Mouse (Mus musculus) lung, postnatal 0 days (tissue): ENCODE results near the gene Ushbp1. TPM values are rescaled to one million over a fixed set of nuclear protein-coding genes. Genes with fewer than 3 reads are reported as not detected.

Experiments
- ATAC-seq: fragments of 200-750 bp; cut with Nextera tagmentation; 2 replicates; pipeline ENCODE4 v1.8.0; 2017; ENCODE audit warnings: moderate library complexity
- DNase-seq: peaks from one replicate; pipeline ENCODE4 v3.0.0-alpha.2; 2016; ENCODE audit warnings: low spot score
- H3K27ac ChIP-seq: fragments of 300-500 bp; sonication (generic); 2 replicates; pipeline ENCODE4 v1.5.1; 2014; ENCODE audit warnings: antibody characterized with exemption, mild to moderate bottlenecking, low read length, mixed read lengths
- H3K27me3 ChIP-seq: fragments of 300-500 bp; sonication (generic); replicated peaks from 2 replicates; pipeline ENCODE4 v1.6.1; 2014; ENCODE audit warnings: low read length, mixed read lengths; ENCODE audit not compliant: insufficient read depth
- H3K36me3 ChIP-seq: fragments of 300-500 bp; sonication (generic); 2 replicates; pipeline ENCODE4 v1.6.1; 2014; ENCODE audit warnings: low read length, mixed read lengths; ENCODE audit not compliant: insufficient read depth
- H3K4me1 ChIP-seq: fragments of 300-500 bp; sonication (generic); 2 replicates; pipeline ENCODE4 v1.6.1; 2014; ENCODE audit warnings: antibody characterized with exemption, low read depth, low read length, mixed read lengths; ENCODE audit not compliant: insufficient read depth
- H3K4me2 ChIP-seq: fragments of 300-500 bp; sonication (generic); replicated peaks from 2 replicates; pipeline ENCODE4 v1.6.1; 2014; ENCODE audit warnings: low read depth, mild to moderate bottlenecking, low read length, moderate library complexity, mixed read lengths
- H3K4me3 ChIP-seq: fragments of 300-500 bp; sonication (generic); 2 replicates; pipeline ENCODE4 v1.5.1; 2014; ENCODE audit warnings: low read depth, low read length
- H3K9ac ChIP-seq: fragments of 300-500 bp; sonication (generic); replicated peaks from 2 replicates; pipeline ENCODE4 v1.6.1; 2014; ENCODE audit warnings: low read depth, mild to moderate bottlenecking
- H3K9me3 ChIP-seq: fragments of 300-500 bp; sonication (generic); 2 replicates; pipeline ENCODE4 v1.6.1; 2016; ENCODE audit warnings: low read length, mixed read lengths
- CTCF ChIP-seq: IDR thresholded peaks from 2 replicates; pipeline ENCODE4 v1.5.1; 2016; ENCODE audit warnings: antibody characterized with exemption, mild to moderate bottlenecking
- EP300 ChIP-seq: IDR thresholded peaks from 2 replicates; pipeline ENCODE4 v1.6.1; 2016; ENCODE audit warnings: antibody characterized with exemption, mild to moderate bottlenecking, control low read depth
- WGBS: fragments of 180-500 bp; shearing (Covaris S2); extraction: QIAGEN DNeasy Blood & Tissue Kit; methylation state at CpG from one replicate; pipeline ENCODE4 v1.1.7; 2014; 5-methylcytosine and 5-hydroxymethylcytosine counted together
- polyA plus RNA-seq: library from polyadenylated mRNA; unstranded; fragments of >200 nt; fragmentation: Nextera tagmentation; extraction: Ambion mirVana; gene quantifications from 2 replicates; pipeline ENCODE4 v1.2.1, GENCODE M21; 2015

The Ushbp1 gene
- polyA plus RNA-seq, 1 experiment from 2014 or later = 29.5 TPM

GRCm38 (mm10) chr8:71411535-71412273, 16.1 kb upstream of the Ushbp1 start:
- H3K36me3 ChIP-seq = no peaks in the 10 kb centered on the region
- H3K4me3 ChIP-seq = no peak overlapping the region
- no peaks in the 10 kb centered on the region for H3K9me3 ChIP-seq
- H3K9ac ChIP-seq = no peak overlapping the region
- no peak overlapping the region for H3K4me2 ChIP-seq
- 41% methylated on average over 11 of the region's 11 CpGs for WGBS
- ATAC-seq = no peak
- H3K4me1 ChIP-seq = peaks cover 4% of the 10 kb centered on the region; the same call in 1 of the 2 replicates
- no peaks in the 10 kb centered on the region for H3K27me3 ChIP-seq
- no peak for DNase-seq
- TF ChIP-seq EP300 (no peak), CTCF (no peak)
- no peak overlapping the region for H3K27ac ChIP-seq

GRCm38 (mm10) chr8:71408231-71408630, 12.6 kb upstream of the Ushbp1 start:
- no peak for ATAC-seq
- Histone ChIP-seq H3K9ac (no peak overlapping the region), H3K4me1 (peaks cover 15% of the 10 kb centered on the region; the same call in 1 of the 2 replicates), H3K27ac (no peak overlapping the region), H3K36me3 (no peaks in the 10 kb centered on the region), H3K4me3 (no peak overlapping the region), H3K27me3 (no peaks in the 10 kb centered on the region), H3K9me3 (no peaks in the 10 kb centered on the region), H3K4me2 (no peak overlapping the region)
- no peak for DNase-seq
- TF ChIP-seq CTCF (no peak), EP300 (no peak)
- 93% methylated on average over 4 of the region's 4 CpGs for WGBS

GRCm38 (mm10) chr8:71407441-71407840, 11.8 kb upstream of the Ushbp1 start:
- no peak for TF ChIP-seq CTCF
- TF ChIP-seq EP300 = no peak
- Histone ChIP-seq H3K9ac (no peak overlapping the region), H3K27ac (no peak overlapping the region), H3K27me3 (no peaks in the 10 kb centered on the region), H3K9me3 (no peaks in the 10 kb centered on the region), H3K4me2 (no peak overlapping the region), H3K4me1 (peaks cover 15% of the 10 kb centered on the region; the same call in 1 of the 2 replicates), H3K4me3 (no peak overlapping the region), H3K36me3 (no peaks in the 10 kb centered on the region)
- no peak for DNase-seq
- no peak for ATAC-seq
- 86% methylated on average over 14 of the region's 14 CpGs for WGBS

GRCm38 (mm10) chr8:71406099-71407015, 10.8 kb upstream of the Ushbp1 start:
- no peak overlapping the region for H3K9ac ChIP-seq
- no peaks in the 10 kb centered on the region for H3K9me3 ChIP-seq
- H3K36me3 ChIP-seq = no peaks in the 10 kb centered on the region
- ATAC-seq (peak; percentile 79), DNase-seq (peak; percentile 70)
- WGBS = under 1% methylated on average over 55 of the region's 55 CpGs
- peak overlapping the region; percentile 41 for H3K4me3 ChIP-seq
- no peak overlapping the region for H3K27ac ChIP-seq
- H3K4me1 ChIP-seq = peaks cover 15% of the 10 kb centered on the region; the same call in 1 of the 2 replicates
- H3K27me3 ChIP-seq = no peaks in the 10 kb centered on the region
- peak overlapping the region; percentile 81 for H3K4me2 ChIP-seq
- TF ChIP-seq EP300 (no peak), CTCF (peak; percentile 93)

GRCm38 (mm10) chr8:71405401-71406098, 9.9 kb upstream of the Ushbp1 start, which contains the start of gene Ankle1:
Ankle1 (plus strand) TSS chr8:71406010.
- Histone ChIP-seq H3K9ac (peak within 1 kb of the TSS; percentile 27; the same call in 1 of the 2 replicates), H3K27me3 (no peaks in the 10 kb centered on the region), H3K4me1 (peaks cover 15% of the 10 kb centered on the region; the same call in 1 of the 2 replicates), H3K9me3 (no peaks in the 10 kb centered on the region), H3K4me2 (peak within 1 kb of the TSS; percentile 81), H3K36me3 (no peaks in the 10 kb centered on the region), H3K27ac (no peak within 1 kb of the TSS), H3K4me3 (peak within 1 kb of the TSS; percentile 41)
- peak; percentile 94 for DNase-seq
- TF ChIP-seq CTCF (peak; percentile 85), EP300 (no peak)
- WGBS = 13% methylated on average over 33 of the region's 33 CpGs
- ATAC-seq = peak; percentile 95

GRCm38 (mm10) chr8:71404951-71405351, 9.3 kb upstream of the Ushbp1 start:
- Histone ChIP-seq H3K9ac (no peak overlapping the region), H3K27ac (no peak overlapping the region), H3K36me3 (no peaks in the 10 kb centered on the region), H3K4me3 (no peak overlapping the region), H3K9me3 (no peaks in the 10 kb centered on the region), H3K4me1 (peaks cover 15% of the 10 kb centered on the region; the same call in 1 of the 2 replicates), H3K4me2 (0 out of 2 replicates have a peak overlapping the region, but pooled peaks have one; percentile 81), H3K27me3 (no peaks in the 10 kb centered on the region)
- TF ChIP-seq EP300 = no peak
- TF ChIP-seq CTCF = no peak
- DNase-seq (no peak), ATAC-seq (no peak)
- 86% methylated on average over 9 of the region's 9 CpGs for WGBS
